Mouse (Mus musculus): Measurements from ENCODE around the gene Sf3a3. TPM values are rescaled to one million over a fixed set of nuclear protein-coding genes. Genes with fewer than 3 reads are reported as not detected.
A peak's percentile ranks its signal among the peaks of the same experiment; 100 is the strongest.

Gene Sf3a3
- polyA plus RNA-seq, 1 experiment from 2014 or later = 101 TPM

DNA sequence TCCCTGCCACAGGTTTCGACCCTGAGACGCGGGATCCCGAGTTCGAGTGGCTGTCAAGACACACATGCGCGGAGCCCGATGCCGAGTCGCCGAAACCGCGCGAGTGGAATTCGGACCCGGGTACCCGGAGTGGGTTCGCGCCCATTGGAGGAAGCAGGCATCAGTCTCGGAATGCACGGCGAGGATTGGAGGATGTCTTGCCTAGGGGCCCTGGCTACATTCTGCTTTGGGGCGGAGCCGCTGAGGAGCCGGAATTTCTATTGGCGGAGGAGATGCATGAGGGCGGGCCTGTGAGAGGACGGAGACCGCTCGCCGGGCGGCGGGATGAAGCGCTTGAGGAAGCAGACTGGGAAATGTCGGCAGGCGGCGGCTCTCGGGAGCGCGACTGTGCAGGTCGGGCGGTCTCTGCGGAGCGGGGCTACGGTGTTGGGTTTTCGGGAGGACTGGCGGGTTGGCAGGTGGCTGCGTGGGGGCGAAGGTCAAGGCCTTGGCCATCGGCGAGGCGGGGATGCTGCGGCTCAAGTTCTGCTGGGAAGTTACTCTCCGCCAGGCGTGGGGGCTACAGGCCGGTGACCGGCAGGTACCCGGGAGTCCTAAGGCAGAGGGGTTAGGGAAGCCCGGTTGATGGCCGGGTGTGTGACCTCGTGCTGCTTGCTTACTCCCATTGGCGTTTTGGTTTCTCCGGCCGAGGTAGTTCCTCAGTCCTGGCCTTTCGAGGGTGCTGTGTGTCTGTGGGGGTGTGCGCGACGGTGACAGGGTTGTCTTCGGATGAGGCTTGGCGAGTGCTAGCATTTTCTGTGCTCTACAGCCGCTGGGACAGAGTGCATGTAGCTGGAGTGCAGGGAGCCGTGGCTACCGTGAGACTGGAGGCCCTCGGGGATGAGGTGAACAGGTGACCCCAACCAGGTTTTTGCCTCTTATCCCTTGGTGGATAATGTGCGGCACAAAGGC lies 37.0 kb downstream of the Sf3a3 start:
- under 1% methylated on average over 75 of the region's 75 CpGs for WGBS
- Histone ChIP-seq H3K36me3 (peaks cover 19% of the 10 kb centered on the region), H3K4me2 (peak overlapping the region; percentile 82), H3K9ac (peak overlapping the region; percentile 78), H3K4me1 (replicated peaks) (peaks cover 16% of the 10 kb centered on the region), H3K27me3 (peaks cover 11% of the 10 kb centered on the region; the same call in 1 of the 2 replicates), H3K4me3 (peak overlapping the region; percentile 71), H3K27ac (replicated peaks) (no peak overlapping the region), H3K9me3 (no peaks in the 10 kb centered on the region)
- peak; percentile 100 for ATAC-seq (ENCODE audit: low read depth)

DNA sequence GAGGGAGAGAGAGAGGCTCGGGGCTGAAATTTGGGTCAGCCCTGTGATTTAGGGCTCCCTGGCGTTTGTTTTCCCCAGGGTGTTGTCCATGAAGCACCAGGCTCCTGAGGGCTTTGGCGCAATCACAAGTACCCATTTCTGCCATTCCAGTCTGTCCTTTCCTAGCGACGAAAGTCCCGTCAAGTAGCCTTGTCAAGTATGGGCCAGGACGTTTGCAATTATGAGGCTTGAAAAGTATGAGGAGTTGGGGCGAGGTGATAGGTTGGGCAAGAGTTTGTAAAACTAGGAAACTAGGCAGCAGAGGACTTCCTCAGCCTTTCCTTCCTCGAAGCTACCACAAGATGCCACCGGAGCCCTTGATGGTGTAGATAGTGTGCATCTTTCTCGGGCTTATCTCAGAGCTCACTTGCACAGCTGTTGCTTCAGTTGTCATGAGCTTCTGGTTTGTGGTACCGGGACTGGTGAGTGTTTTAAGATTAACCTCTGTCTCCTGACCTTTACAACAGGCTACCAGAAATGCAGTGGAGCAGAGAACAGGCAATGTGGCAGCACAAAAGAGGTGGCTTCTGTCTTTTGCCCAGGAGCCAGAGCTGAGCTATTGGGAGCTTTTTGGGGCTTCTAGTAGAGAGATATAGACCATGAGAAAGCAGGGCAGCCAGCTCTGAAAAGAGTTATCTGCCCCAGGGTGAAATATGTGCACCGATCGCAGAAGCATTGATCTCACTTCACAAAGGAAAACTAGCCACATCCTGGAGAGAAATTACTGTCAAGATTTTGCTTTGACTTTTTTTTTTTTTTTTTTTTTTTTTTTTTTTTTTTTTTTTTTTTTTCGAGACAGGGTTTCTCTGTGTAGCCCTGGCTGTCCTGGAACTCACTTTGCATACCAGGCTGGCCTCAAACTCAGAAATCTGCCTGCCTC lies 38.0 kb downstream of the Sf3a3 start:
- no peaks in the 10 kb centered on the region for H3K9me3 ChIP-seq
- H3K27me3 ChIP-seq = peaks cover 11% of the 10 kb centered on the region; the same call in 1 of the 2 replicates
- H3K27ac ChIP-seq (replicated peaks) = no peak overlapping the region
- WGBS = 20% methylated on average over 15 of the region's 15 CpGs
- peaks cover 13% of the 10 kb centered on the region for H3K36me3 ChIP-seq
- H3K4me2 ChIP-seq = peak overlapping the region; percentile 82
- no peak for ATAC-seq (ENCODE audit: low read depth)
- H3K4me3 ChIP-seq = peak overlapping the region; percentile 71
- H3K9ac ChIP-seq = peak overlapping the region; percentile 78
- H3K4me1 ChIP-seq (replicated peaks) = peaks cover 16% of the 10 kb centered on the region

DNA sequence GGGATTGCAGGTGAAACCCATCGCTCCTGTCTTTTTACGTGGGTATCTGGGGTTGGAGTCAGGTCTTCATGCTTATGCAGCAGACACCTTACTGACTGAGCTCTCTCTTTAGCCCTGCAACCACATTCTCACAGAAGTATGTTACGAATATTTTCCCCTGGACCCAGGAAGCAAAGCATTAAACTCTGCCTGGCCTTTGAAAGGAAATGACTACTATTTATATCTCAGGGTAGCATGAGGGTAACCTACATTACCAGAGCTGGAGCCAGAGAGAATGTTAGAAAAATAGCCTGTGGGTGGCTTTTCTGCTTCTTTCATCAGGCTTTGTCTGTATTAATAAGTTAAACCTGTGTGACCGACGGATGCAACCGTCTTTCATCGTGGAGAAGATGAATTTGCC lies 41.0 kb downstream of the Sf3a3 start:
- Histone ChIP-seq H3K9ac (no peak overlapping the region), H3K36me3 (peaks cover 11% of the 10 kb centered on the region), H3K9me3 (no peaks in the 10 kb centered on the region), H3K27me3 (no peaks in the 10 kb centered on the region), H3K27ac (replicated peaks) (no peak overlapping the region), H3K4me3 (no peak overlapping the region), H3K4me2 (no peak overlapping the region), H3K4me1 (replicated peaks) (peaks cover 16% of the 10 kb centered on the region)
- WGBS = 73% methylated on average over 7 of the region's 7 CpGs
- no peak for ATAC-seq (ENCODE audit: low read depth)

DNA sequence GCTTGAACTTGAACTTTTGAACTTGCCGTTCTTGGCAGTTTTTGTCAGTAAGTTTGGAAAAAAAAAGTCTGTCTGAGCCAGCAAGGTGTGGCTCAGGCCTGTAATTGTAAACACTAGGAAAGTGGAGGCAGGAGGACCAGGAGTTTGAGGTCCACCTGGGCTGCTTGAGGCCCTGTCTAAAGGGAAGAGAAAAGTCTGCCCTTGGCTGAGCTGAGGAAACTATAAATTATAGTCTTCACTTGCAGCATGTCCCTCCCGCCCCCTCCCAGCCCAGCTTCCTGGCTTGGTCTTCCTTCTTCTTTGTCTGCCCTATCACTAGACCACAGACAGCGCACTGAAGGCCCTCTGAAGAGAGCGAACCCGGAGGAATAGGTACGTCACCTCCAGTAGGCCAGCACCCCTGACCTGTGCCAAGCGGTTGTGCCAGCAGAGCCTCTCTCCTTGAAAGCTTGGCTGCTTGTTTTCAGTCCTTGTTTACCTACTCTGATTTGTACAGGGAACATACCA lies 44.8 kb downstream of the Sf3a3 start:
- 77% methylated on average over 7 of the region's 7 CpGs for WGBS
- no peak for ATAC-seq (ENCODE audit: low read depth)
- no peaks in the 10 kb centered on the region for H3K4me1 ChIP-seq (replicated peaks)
- H3K9me3 ChIP-seq = no peaks in the 10 kb centered on the region
- H3K27ac ChIP-seq (replicated peaks) = no peak overlapping the region
- no peak overlapping the region for H3K4me3 ChIP-seq
- H3K4me2 ChIP-seq = no peak overlapping the region
- no peaks in the 10 kb centered on the region for H3K27me3 ChIP-seq
- no peak overlapping the region for H3K9ac ChIP-seq
- peaks cover 7% of the 10 kb centered on the region for H3K36me3 ChIP-seq

DNA sequence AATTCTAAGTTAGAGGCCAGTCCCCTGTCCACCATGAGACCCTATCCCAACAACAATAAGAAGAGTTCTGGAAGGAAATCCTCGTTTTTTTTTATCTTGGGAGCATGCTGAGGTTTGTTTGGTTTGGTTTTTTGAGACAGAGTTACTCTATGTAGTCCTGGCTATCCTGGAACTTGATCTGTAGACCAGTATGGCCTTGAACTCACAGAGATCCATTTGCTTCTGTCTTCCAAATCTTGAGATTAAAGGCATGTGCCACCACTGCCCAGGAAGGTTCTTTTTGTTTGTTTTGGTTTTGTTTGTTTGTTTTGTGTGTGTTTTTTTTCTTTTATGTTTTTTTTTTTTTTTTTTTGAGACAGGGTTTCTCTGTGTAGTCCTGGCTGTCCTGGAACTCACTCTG lies 46.6 kb downstream of the Sf3a3 start:
- no peaks in the 10 kb centered on the region for H3K4me1 ChIP-seq (replicated peaks)
- no peak overlapping the region for H3K4me2 ChIP-seq
- H3K4me3 ChIP-seq = no peak overlapping the region
- H3K27ac ChIP-seq (replicated peaks) = no peak overlapping the region
- WGBS = 56% methylated on average over 1 of the region's 1 CpGs
- no peak for ATAC-seq (ENCODE audit: low read depth)
- H3K36me3 ChIP-seq = peaks cover 7% of the 10 kb centered on the region
- no peaks in the 10 kb centered on the region for H3K9me3 ChIP-seq
- no peak overlapping the region for H3K9ac ChIP-seq
- H3K27me3 ChIP-seq = no peaks in the 10 kb centered on the region

DNA sequence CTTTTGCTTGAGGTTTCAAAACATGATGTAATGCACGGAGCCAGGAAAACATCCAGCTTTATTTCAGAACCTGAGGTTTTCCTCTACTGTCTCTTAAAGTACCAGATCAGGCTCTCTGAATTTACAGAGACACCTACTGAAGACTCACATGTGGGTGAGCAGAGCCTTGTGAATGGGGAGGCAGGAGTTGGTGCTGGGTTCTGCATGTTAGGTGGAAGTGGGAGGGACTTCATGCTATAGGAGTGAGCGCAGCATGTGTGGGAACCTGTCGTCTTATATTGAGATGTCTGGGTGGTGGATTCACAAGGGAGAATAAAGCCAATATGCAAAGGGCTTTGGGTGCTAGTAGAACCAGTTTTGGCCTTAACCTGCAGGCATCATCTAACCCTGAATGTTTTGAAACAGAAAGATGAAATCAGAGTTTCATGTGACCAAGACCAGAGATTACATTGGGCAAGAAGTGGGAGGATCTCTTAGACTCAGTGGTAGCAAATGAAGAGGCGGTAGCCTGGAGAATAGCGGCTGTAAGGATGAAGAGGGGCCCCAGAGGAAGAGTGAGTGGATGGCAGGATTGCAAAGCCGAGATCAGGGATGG lies 48.4 kb downstream of the Sf3a3 start:
- Histone ChIP-seq H3K4me3 (no peak overlapping the region), H3K9ac (no peak overlapping the region), H3K4me1 (replicated peaks) (no peaks in the 10 kb centered on the region), H3K27me3 (no peaks in the 10 kb centered on the region), H3K36me3 (peaks cover 7% of the 10 kb centered on the region), H3K9me3 (no peaks in the 10 kb centered on the region), H3K27ac (replicated peaks) (no peak overlapping the region), H3K4me2 (no peak overlapping the region)
- WGBS = 84% methylated on average over 6 of the region's 6 CpGs
- ATAC-seq (ENCODE audit: low read depth) = no peak

DNA sequence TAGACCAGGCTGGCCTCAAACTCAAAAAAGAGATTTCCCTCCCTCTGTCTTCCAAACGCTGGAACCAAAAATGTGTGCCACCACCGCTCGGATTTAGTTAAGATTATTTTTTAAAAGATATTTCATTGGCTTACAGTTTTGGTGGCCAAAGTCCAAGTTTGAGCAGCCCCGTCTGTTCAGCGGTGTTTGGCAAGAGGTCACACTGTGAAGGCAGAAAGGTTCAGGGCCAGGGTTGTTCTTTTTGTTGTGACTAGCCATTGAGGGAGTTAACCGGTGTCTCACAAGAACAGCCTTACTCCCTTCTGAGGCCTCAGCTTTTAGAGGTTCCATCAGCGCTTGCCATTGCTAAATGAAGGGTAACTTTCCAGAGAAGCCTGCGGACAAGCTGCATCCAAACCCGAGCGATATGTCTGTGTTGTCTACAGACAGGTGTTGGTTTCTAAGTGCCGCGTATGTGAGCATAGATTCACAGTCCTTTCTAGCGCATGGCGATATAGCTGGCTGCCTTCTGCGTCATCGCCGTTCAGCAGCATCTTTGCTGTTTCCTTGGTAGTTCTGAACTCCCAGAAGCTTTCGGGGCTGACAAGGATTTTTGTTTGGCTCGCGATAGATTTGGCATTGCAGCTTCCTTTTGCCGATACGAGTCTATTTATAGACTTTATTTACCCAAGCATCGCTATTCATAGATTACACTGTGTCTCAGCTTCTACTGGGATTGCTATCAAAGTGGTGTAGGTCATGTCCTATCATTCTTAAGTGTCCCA lies 51.4 kb downstream of the Sf3a3 start:
- WGBS = 91% methylated on average over 23 of the region's 23 CpGs
- Histone ChIP-seq H3K4me1 (replicated peaks) (no peaks in the 10 kb centered on the region), H3K36me3 (no peaks in the 10 kb centered on the region), H3K4me3 (no peak overlapping the region), H3K4me2 (no peak overlapping the region), H3K9me3 (no peaks in the 10 kb centered on the region), H3K27me3 (no peaks in the 10 kb centered on the region), H3K9ac (no peak overlapping the region), H3K27ac (replicated peaks) (no peak overlapping the region)
- ATAC-seq (ENCODE audit: low read depth) = no peak

DNA sequence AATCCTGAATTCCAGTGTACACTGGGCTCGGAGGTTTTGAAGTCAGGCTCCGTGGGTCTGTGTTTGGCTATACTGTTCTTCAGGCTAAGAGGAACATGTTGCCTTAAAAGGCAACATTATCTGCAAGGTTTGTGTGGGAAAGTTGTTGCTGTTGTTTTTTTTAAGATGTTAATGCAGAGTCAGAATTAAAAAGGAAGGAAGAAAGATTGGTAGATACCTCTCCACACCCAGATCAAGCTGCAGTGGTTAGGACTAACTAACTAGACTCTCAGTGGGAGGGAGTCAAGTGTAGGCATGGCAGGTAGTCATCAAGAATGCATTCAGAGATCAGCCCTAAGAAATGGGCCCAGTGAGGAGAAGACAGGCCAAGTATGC lies 52.0 kb downstream of the Sf3a3 start:
- no peak for ATAC-seq (ENCODE audit: low read depth)
- no peaks in the 10 kb centered on the region for H3K9me3 ChIP-seq
- H3K27me3 ChIP-seq = no peaks in the 10 kb centered on the region
- no peaks in the 10 kb centered on the region for H3K4me1 ChIP-seq (replicated peaks)
- no peak overlapping the region for H3K27ac ChIP-seq (replicated peaks)
- H3K4me3 ChIP-seq = no peak overlapping the region
- WGBS = 93% methylated on average over 2 of the region's 2 CpGs
- H3K9ac ChIP-seq = no peak overlapping the region
- H3K36me3 ChIP-seq = no peaks in the 10 kb centered on the region
- H3K4me2 ChIP-seq = no peak overlapping the region

DNA sequence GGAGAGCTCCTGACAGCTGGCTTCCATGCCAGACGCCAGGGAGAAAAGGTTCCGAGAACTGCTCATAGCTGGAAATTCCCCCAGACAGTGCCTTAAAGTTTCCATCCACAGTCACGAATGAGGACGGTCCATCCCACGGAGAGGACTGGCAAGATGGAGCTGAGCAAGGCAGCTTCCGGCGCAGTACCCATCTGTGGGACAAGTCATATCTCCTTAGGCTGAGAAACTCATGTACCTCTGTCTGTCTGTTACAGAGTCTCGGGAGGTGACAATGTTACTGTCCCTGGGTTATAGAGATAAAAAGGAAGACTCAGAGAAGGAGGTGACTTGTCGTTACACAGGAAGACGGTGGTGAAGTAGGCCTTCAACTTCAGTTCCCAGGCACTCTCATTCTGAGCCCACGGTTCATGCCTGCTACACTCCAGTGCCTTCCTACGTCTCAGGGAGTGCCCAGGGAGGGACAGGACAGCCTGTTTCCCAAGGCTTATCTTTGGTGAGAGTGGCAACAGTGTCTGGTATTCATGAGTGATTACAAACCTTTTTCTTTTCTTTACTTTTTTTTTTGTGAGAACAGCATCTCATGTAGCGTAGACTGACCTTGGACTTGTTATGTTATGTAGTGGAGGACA lies 54.5 kb downstream of the Sf3a3 start:
- Histone ChIP-seq H3K27me3 (no peaks in the 10 kb centered on the region), H3K36me3 (no peaks in the 10 kb centered on the region), H3K9me3 (no peaks in the 10 kb centered on the region), H3K4me3 (no peak overlapping the region), H3K4me1 (replicated peaks) (no peaks in the 10 kb centered on the region), H3K9ac (no peak overlapping the region), H3K27ac (replicated peaks) (no peak overlapping the region), H3K4me2 (no peak overlapping the region)
- WGBS = 86% methylated on average over 13 of the region's 13 CpGs
- ATAC-seq (ENCODE audit: low read depth) = no peak

DNA sequence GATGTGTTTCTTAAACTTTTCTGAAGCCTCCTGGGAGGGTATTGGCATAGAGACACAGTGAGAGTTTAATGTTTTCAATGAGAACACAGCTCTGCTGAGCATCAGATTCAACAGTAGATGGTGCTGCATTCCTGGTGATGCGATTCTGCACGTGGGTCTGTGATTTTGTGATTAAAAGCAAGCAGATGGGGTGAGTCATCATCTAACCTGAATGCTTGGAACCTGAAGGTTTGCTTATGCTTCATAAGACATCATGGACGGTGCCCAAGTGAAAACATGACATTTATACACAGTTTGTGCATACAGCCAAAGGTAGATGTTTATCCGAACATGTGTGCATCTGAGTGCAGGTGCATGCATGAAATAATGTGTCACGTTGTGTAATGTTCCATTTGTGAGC lies 56.0 kb downstream of the Sf3a3 start:
- WGBS = 81% methylated on average over 5 of the region's 5 CpGs

DNA sequence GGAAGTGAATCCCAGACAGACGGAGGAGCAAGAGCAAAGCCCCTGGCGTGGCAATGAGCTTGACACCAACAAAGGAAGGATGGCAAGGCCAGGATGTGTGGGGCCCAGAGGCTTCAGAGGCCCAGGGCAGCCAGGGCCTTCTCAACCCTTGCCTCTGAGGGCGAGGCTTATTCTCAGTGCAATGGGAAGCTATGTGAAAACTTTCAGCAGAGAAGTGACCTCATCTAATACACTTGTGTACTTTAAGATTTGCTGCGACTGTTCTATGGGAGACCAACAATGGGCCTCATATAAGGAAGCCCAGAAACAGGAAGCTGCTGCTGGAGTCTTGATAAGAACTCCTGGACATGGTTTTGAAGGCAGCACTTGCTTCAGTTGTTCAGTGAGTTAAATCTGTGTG lies 57.5 kb downstream of the Sf3a3 start:
- no peak overlapping the region for H3K4me2 ChIP-seq
- no peak for ATAC-seq (ENCODE audit: low read depth)
- H3K4me1 ChIP-seq (replicated peaks) = no peaks in the 10 kb centered on the region
- no peak overlapping the region for H3K27ac ChIP-seq (replicated peaks)
- WGBS = 80% methylated on average over 4 of the region's 4 CpGs
- no peak overlapping the region for H3K4me3 ChIP-seq
- H3K27me3 ChIP-seq = no peaks in the 10 kb centered on the region
- 0 out of 2 replicates have a peak, but pooled peaks cover 4% of the 10 kb centered on the region for H3K36me3 ChIP-seq
- H3K9me3 ChIP-seq = no peaks in the 10 kb centered on the region
- no peak overlapping the region for H3K9ac ChIP-seq

More for the DNA sequence above, 56.0 kb downstream of the Sf3a3 start:
- H3K4me1 ChIP-seq (replicated peaks) = no peaks in the 10 kb centered on the region
- no peak overlapping the region for H3K27ac ChIP-seq (replicated peaks)
- no peaks in the 10 kb centered on the region for H3K27me3 ChIP-seq
- H3K4me2 ChIP-seq = no peak overlapping the region
- H3K36me3 ChIP-seq = no peaks in the 10 kb centered on the region
- no peaks in the 10 kb centered on the region for H3K9me3 ChIP-seq
- ATAC-seq (ENCODE audit: low read depth) = no peak
- no peak overlapping the region for H3K4me3 ChIP-seq
- no peak overlapping the region for H3K9ac ChIP-seq

Measured in neural tube, embryonic 13.5 days (tissue).